Mouse (Mus musculus) embryonic facial prominence, embryonic 13.5 days (tissue): ENCODE data around the gene Stard13. TPM values are rescaled to one million over a fixed set of nuclear protein-coding genes. Genes with fewer than 3 reads are reported as not detected.
A peak's percentile ranks its signal among the peaks of the same experiment; 100 is the strongest.

Source experiments
- ATAC-seq: fragments of 200-750 bp; cut with Nextera tagmentation; 2 replicates; pipeline ENCODE4 v1.8.0; 2017; ENCODE audit warnings: low read depth; ENCODE audit not compliant: insufficient number of reproducible peaks, insufficient read depth, low FRiP score, low TSS enrichment
- H3K27ac ChIP-seq: fragments of 300-500 bp; sonication (generic); 2 replicates; pipeline ENCODE4 v1.5.1; 2015; ENCODE audit warnings: moderate library complexity, mild to moderate bottlenecking, inconsistent platforms
- H3K27me3 ChIP-seq: fragments of 300-500 bp; sonication (generic); 2 replicates; pipeline ENCODE4 v1.6.1; 2015; ENCODE audit warnings: mild to moderate bottlenecking, inconsistent platforms
- H3K36me3 ChIP-seq: fragments of 300-500 bp; sonication (generic); 2 replicates; pipeline ENCODE4 v1.6.1; 2015; ENCODE audit warnings: mild to moderate bottlenecking, inconsistent platforms
- H3K4me1 ChIP-seq: fragments of 300-500 bp; sonication (generic); 2 replicates; pipeline ENCODE4 v1.6.1; 2015; ENCODE audit warnings: inconsistent platforms
- H3K4me2 ChIP-seq: fragments of 300-500 bp; sonication (generic); 2 replicates; pipeline ENCODE4 v1.6.1; 2015; ENCODE audit warnings: moderate library complexity, mild to moderate bottlenecking, inconsistent platforms
- H3K4me3 ChIP-seq: fragments of 300-500 bp; sonication (generic); 2 replicates; pipeline ENCODE4 v1.5.1; 2015; ENCODE audit warnings: mild to moderate bottlenecking, inconsistent platforms
- H3K9ac ChIP-seq: fragments of 300-500 bp; sonication (generic); 2 replicates; pipeline ENCODE4 v1.6.1; 2015; ENCODE audit warnings: mild to moderate bottlenecking, inconsistent platforms
- H3K9me3 ChIP-seq: fragments of 300-500 bp; sonication (generic); 2 replicates; pipeline ENCODE4 v1.6.1; 2016; ENCODE audit warnings: inconsistent platforms
- WGBS: fragments of 180-500 bp; shearing (Covaris S2); methylation state at CpG from one replicate; pipeline ENCODE4 v1.1.7; 2015; ENCODE audit warnings: mixed read lengths; 5-methylcytosine and 5-hydroxymethylcytosine counted together
- polyA plus RNA-seq: library from polyadenylated mRNA; unstranded; fragments of >200 nt; fragmentation: Nextera tagmentation; extraction: Ambion mirVana; gene quantifications from 2 replicates; pipeline ENCODE4 v1.2.1, GENCODE M21; 2015

The Stard13 gene
- polyA plus RNA-seq, 1 experiment from 2014 or later, result 6.4 TPM

- Histone ChIP-seq H3K4me1 (peaks cover 11% of the 10 kb centered on the region), H3K27ac (peak overlapping the region; percentile 41; the same call in 1 of the 2 replicates), H3K9ac (peak overlapping the region; percentile 41; the same call in 1 of the 2 replicates), H3K4me2 (peak overlapping the region; percentile 44), H3K9me3 (no peaks in the 10 kb centered on the region), H3K4me3 (0 out of 2 replicates have a peak overlapping the region, but pooled peaks have one; percentile 5), H3K36me3 (no peaks in the 10 kb centered on the region), H3K27me3 (no peaks in the 10 kb centered on the region)
- ATAC-seq, result no peak
- WGBS, result 5% methylated on average over 8 of the region's 8 CpGs
These were observed 210.2 kb downstream of the Stard13 start for GRCm38 (mm10) chr5:151023461-151023860.

- H3K27me3 ChIP-seq, result no peaks in the 10 kb centered on the region
- H3K4me1 ChIP-seq, result peaks cover 11% of the 10 kb centered on the region
- H3K4me2 ChIP-seq, result peak overlapping the region; percentile 44
- H3K36me3 ChIP-seq, result no peaks in the 10 kb centered on the region
- no peaks in the 10 kb centered on the region for H3K9me3 ChIP-seq
- 15% methylated on average over 1 of the region's 1 CpGs for WGBS
- ATAC-seq, result no peak
- H3K4me3 ChIP-seq, result 0 out of 2 replicates have a peak overlapping the region, but pooled peaks have one; percentile 5
- peak overlapping the region; percentile 41; the same call in 1 of the 2 replicates for H3K27ac ChIP-seq
- no peak overlapping the region for H3K9ac ChIP-seq
These were observed 210.7 kb downstream of the Stard13 start for GRCm38 (mm10) chr5:151022939-151023338.

GRCm38 (mm10) chr5:151022026-151022425 is 211.6 kb downstream of the Stard13 start:
- WGBS, result 84% methylated on average over 7 of the region's 7 CpGs
- H3K27ac ChIP-seq, result no peak overlapping the region
- no peaks in the 10 kb centered on the region for H3K9me3 ChIP-seq
- peaks cover 11% of the 10 kb centered on the region for H3K4me1 ChIP-seq
- H3K4me3 ChIP-seq, result no peak overlapping the region
- no peaks in the 10 kb centered on the region for H3K27me3 ChIP-seq
- no peak overlapping the region for H3K4me2 ChIP-seq
- no peak overlapping the region for H3K9ac ChIP-seq
- H3K36me3 ChIP-seq, result no peaks in the 10 kb centered on the region
- ATAC-seq, result no peak

GRCm38 (mm10) chr5:151020831-151021230 is 212.8 kb downstream of the Stard13 start:
- Histone ChIP-seq H3K9ac (no peak overlapping the region), H3K27me3 (no peaks in the 10 kb centered on the region), H3K9me3 (no peaks in the 10 kb centered on the region), H3K4me3 (no peak overlapping the region), H3K27ac (no peak overlapping the region), H3K4me1 (peaks cover 11% of the 10 kb centered on the region), H3K36me3 (no peaks in the 10 kb centered on the region), H3K4me2 (no peak overlapping the region)
- WGBS, result 74% methylated on average over 14 of the region's 14 CpGs
- no peak for ATAC-seq

- H3K27ac ChIP-seq, result no peak overlapping the region
- WGBS, result 84% methylated on average over 13 of the region's 13 CpGs
- no peak overlapping the region for H3K4me2 ChIP-seq
- no peak for ATAC-seq
- no peaks in the 10 kb centered on the region for H3K36me3 ChIP-seq
- H3K4me3 ChIP-seq, result no peak overlapping the region
- no peaks in the 10 kb centered on the region for H3K9me3 ChIP-seq
- no peaks in the 10 kb centered on the region for H3K27me3 ChIP-seq
- H3K4me1 ChIP-seq, result peaks cover 11% of the 10 kb centered on the region
- H3K9ac ChIP-seq, result no peak overlapping the region
These were observed 213.4 kb downstream of the Stard13 start for GRCm38 (mm10) chr5:151020031-151020820.

- Histone ChIP-seq H3K9ac (no peak overlapping the region), H3K9me3 (no peaks in the 10 kb centered on the region; the same call in 1 of the 2 replicates), H3K4me1 (peaks cover 11% of the 10 kb centered on the region), H3K4me2 (no peak overlapping the region), H3K36me3 (no peaks in the 10 kb centered on the region), H3K27me3 (no peaks in the 10 kb centered on the region), H3K4me3 (no peak overlapping the region), H3K27ac (no peak overlapping the region)
- 56% methylated on average over 5 of the region's 5 CpGs for WGBS
- no peak for ATAC-seq
These were observed 214.7 kb downstream of the Stard13 start for GRCm38 (mm10) chr5:151018959-151019358.

GRCm38 (mm10) chr5:151018450-151018849 is 215.2 kb downstream of the Stard13 start:
- Histone ChIP-seq H3K4me2 (no peak overlapping the region), H3K36me3 (no peaks in the 10 kb centered on the region), H3K27ac (no peak overlapping the region), H3K4me3 (no peak overlapping the region), H3K9me3 (no peaks in the 10 kb centered on the region; the same call in 1 of the 2 replicates), H3K27me3 (no peaks in the 10 kb centered on the region), H3K4me1 (peaks cover 8% of the 10 kb centered on the region), H3K9ac (no peak overlapping the region)
- ATAC-seq, result no peak
- WGBS, result 69% methylated on average over 5 of the region's 5 CpGs

GRCm38 (mm10) chr5:151004216-151004755 is 229.3 kb downstream of the Stard13 start:
- Histone ChIP-seq H3K4me2 (no peak overlapping the region), H3K9ac (no peak overlapping the region), H3K9me3 (no peaks in the 10 kb centered on the region), H3K4me3 (no peak overlapping the region), H3K27me3 (no peaks in the 10 kb centered on the region), H3K36me3 (no peaks in the 10 kb centered on the region), H3K4me1 (no peaks in the 10 kb centered on the region), H3K27ac (no peak overlapping the region)
- 38% methylated on average over 1 of the region's 1 CpGs for WGBS
- no peak for ATAC-seq

- Histone ChIP-seq H3K36me3 (no peaks in the 10 kb centered on the region), H3K9me3 (no peaks in the 10 kb centered on the region), H3K27ac (no peak overlapping the region), H3K4me1 (no peaks in the 10 kb centered on the region), H3K9ac (no peak overlapping the region), H3K4me2 (no peak overlapping the region), H3K4me3 (no peak overlapping the region), H3K27me3 (no peaks in the 10 kb centered on the region)
- ATAC-seq, result no peak
- 95% methylated on average over 4 of the region's 4 CpGs for WGBS
These were observed 231.6 kb downstream of the Stard13 start for GRCm38 (mm10) chr5:151002051-151002450.

- no peaks in the 10 kb centered on the region for H3K4me1 ChIP-seq
- H3K4me2 ChIP-seq, result no peak overlapping the region
- 91% methylated on average over 7 of the region's 7 CpGs for WGBS
- H3K9ac ChIP-seq, result no peak overlapping the region
- H3K4me3 ChIP-seq, result no peak overlapping the region
- no peaks in the 10 kb centered on the region for H3K36me3 ChIP-seq
- no peak for ATAC-seq
- H3K27me3 ChIP-seq, result no peaks in the 10 kb centered on the region
- H3K9me3 ChIP-seq, result no peaks in the 10 kb centered on the region
- no peak overlapping the region for H3K27ac ChIP-seq
These were observed 232.5 kb downstream of the Stard13 start for GRCm38 (mm10) chr5:151001111-151001510.

- Histone ChIP-seq H3K4me2 (no peak overlapping the region), H3K4me1 (no peaks in the 10 kb centered on the region), H3K27me3 (no peaks in the 10 kb centered on the region), H3K36me3 (no peaks in the 10 kb centered on the region), H3K4me3 (no peak overlapping the region), H3K27ac (no peak overlapping the region), H3K9ac (no peak overlapping the region), H3K9me3 (0 out of 2 replicates have a peak, but pooled peaks cover 3% of the 10 kb centered on the region)
- ATAC-seq, result no peak
- WGBS, result 69% methylated on average over 2 of the region's 2 CpGs
These were observed 237.1 kb downstream of the Stard13 start for GRCm38 (mm10) chr5:150996586-150996985.

- WGBS, result 92% methylated on average over 7 of the region's 7 CpGs
- H3K9me3 ChIP-seq, result 0 out of 2 replicates have a peak, but pooled peaks cover 3% of the 10 kb centered on the region
- H3K4me2 ChIP-seq, result no peak overlapping the region
- H3K27me3 ChIP-seq, result no peaks in the 10 kb centered on the region
- no peak for ATAC-seq
- no peaks in the 10 kb centered on the region for H3K36me3 ChIP-seq
- H3K4me1 ChIP-seq, result no peaks in the 10 kb centered on the region
- H3K4me3 ChIP-seq, result no peak overlapping the region
- H3K9ac ChIP-seq, result no peak overlapping the region
- no peak overlapping the region for H3K27ac ChIP-seq
These were observed 239.5 kb downstream of the Stard13 start for GRCm38 (mm10) chr5:150994096-150994495.
